Comparison of ENCODE assay signal across 8 mouse cellular contexts in genomic region chr6:95058017-95058416, GRCm38 (mm10). TPM values are rescaled to one million over a fixed set of nuclear protein-coding genes. Genes with fewer than 3 reads are reported as not detected.
DNase-seq lines count a peak whose midpoint lies in the region; ATAC-seq and TF ChIP-seq lines count a peak whose summit lies in the region.
"Had no signal": no experiment of that assay in that cellular context is flagged by ENCODE, and none has a peak within 500 bp of the region (broad histone marks: within the 10 kb centered on the region; RNA-seq: fewer than 3 reads in every experiment).

No protein-coding gene starts in this region.

- no peak overlapping the region for H3K4me2 ChIP-seq in kidney, postnatal 0 days (ENCODE audit: low read length)
- H3K4me2 ChIP-seq in CH12.LX (ENCODE audit: insufficient read depth, low read depth, poor library complexity, severe bottlenecking), result no peak overlapping the region
- H3K4me2 ChIP-seq in stomach, postnatal 0 days (replicated peaks; ENCODE audit: low read depth), result no peak overlapping the region
- H3K4me2 ChIP-seq: embryonic facial prominence, embryonic 15.5 days had no signal

- no peak for TF ChIP-seq EP300 in CH12.LX (IDR thresholded peaks at IDR 0.05; ENCODE audit: low read length)
- no peak for TF ChIP-seq EP300 in stomach, postnatal 0 days (optimal IDR thresholded peaks at IDR 0.05)

- H3K27me3 ChIP-seq in kidney, postnatal 0 days (ENCODE audit: insufficient read depth, low read length), result no peaks in the 10 kb centered on the region
- no peaks in the 10 kb centered on the region for H3K27me3 ChIP-seq in CH12.LX (replicated peaks)
- no peaks in the 10 kb centered on the region for H3K27me3 ChIP-seq in stomach, postnatal 0 days (ENCODE audit: control insufficient read depth, insufficient read depth, low read length)
- H3K27me3 ChIP-seq: embryonic facial prominence, embryonic 15.5 days had no signal

- TF ChIP-seq POLR2A in CH12.LX (IDR thresholded peaks at IDR 0.05; ENCODE audit: low read depth, low read length), result no peak

- no peaks in the 10 kb centered on the region for H3K36me3 ChIP-seq in kidney, postnatal 0 days (ENCODE audit: insufficient read depth, low read length)
- H3K36me3 ChIP-seq in CH12.LX (replicated peaks in 1 of 2; ENCODE audit: control insufficient read depth in 1 of 2, insufficient read depth in 1 of 2, low read length in 1 of 2), result no peaks in the 10 kb centered on the region
- no peaks in the 10 kb centered on the region for H3K36me3 ChIP-seq in stomach, postnatal 0 days (ENCODE audit: control insufficient read depth, insufficient read depth, low read length)
- H3K36me3 ChIP-seq: embryonic facial prominence, embryonic 15.5 days had no signal

- H3K79me2 ChIP-seq in CH12.LX (replicated peaks; ENCODE audit: control insufficient read depth, extremely low read depth, insufficient read depth, poor library complexity, severe bottlenecking), result no peaks in the 10 kb centered on the region

- H3K9me3 ChIP-seq in kidney, postnatal 0 days (replicated peaks; ENCODE audit: low read length), result no peaks in the 10 kb centered on the region
- H3K9me3 ChIP-seq in CH12.LX (replicated peaks; ENCODE audit: low read length), result no peaks in the 10 kb centered on the region
- no peaks in the 10 kb centered on the region for H3K9me3 ChIP-seq in stomach, postnatal 0 days (ENCODE audit: control insufficient read depth, low read length)
- H3K9me3 ChIP-seq: embryonic facial prominence, embryonic 15.5 days had no signal

- H3K9ac ChIP-seq in kidney, postnatal 0 days (ENCODE audit: low read depth, low read length), result no peak overlapping the region
- H3K9ac ChIP-seq in CH12.LX (ENCODE audit: insufficient read depth, low read depth), result no peak overlapping the region
- no peak overlapping the region for H3K9ac ChIP-seq in stomach, postnatal 0 days (ENCODE audit: low read length)
- H3K9ac ChIP-seq: embryonic facial prominence, embryonic 15.5 days had no signal

- TF ChIP-seq CTCF in kidney, postnatal 0 days (IDR thresholded peaks at IDR 0.05; ENCODE audit: low read depth), result peak; percentile 81
- TF ChIP-seq CTCF in CH12.LX (conservative IDR thresholded peaks at IDR 0.05 in 1 of 2, IDR thresholded peaks at IDR 0.05 in 1 of 2; ENCODE audit: low read depth in 2 of 2, low read length in 2 of 2), result peak; percentile 41 to 68; a peak in 3 of 4 replicates
- peak; percentile 86 for TF ChIP-seq CTCF in stomach, postnatal 0 days (IDR thresholded peaks at IDR 0.05; ENCODE audit: low read depth)

- no peak overlapping the region for H3K4me3 ChIP-seq in kidney, postnatal 0 days (replicated peaks; ENCODE audit: low read depth, low read length)
- no peak overlapping the region for H3K4me3 ChIP-seq in CH12.LX (replicated peaks in 1 of 3; ENCODE audit: low read depth in 2 of 3, low read length in 2 of 3, poor library complexity in 1 of 3)
- H3K4me3 ChIP-seq in stomach, postnatal 0 days (ENCODE audit: low read depth, low read length), result no peak overlapping the region
- H3K4me3 ChIP-seq: embryonic facial prominence, embryonic 15.5 days had no signal

- dilution Hi-C loops in CH12.LX (cut with MboI; ENCODE audit: extremely low pct_ligation_motif_present, extremely low pct_unique_long_range_greater_than_20kb, low sequenced_read_pairs), result no loop called here

- in situ Hi-C loops in CH12.LX (cut with MboI; ENCODE audit: low pct_ligation_motif_present, low pct_unique_long_range_greater_than_20kb, low sequenced_read_pairs), result no loop called here

- H3K4me1 ChIP-seq in kidney, postnatal 0 days (replicated peaks; ENCODE audit: insufficient read depth, low read length), result no peaks in the 10 kb centered on the region
- no peaks in the 10 kb centered on the region; a peak in 1 of 4 replicates for H3K4me1 ChIP-seq in CH12.LX (ENCODE audit: control insufficient read depth in 1 of 2, insufficient read depth in 2 of 2)
- H3K4me1 ChIP-seq in stomach, postnatal 0 days (replicated peaks; ENCODE audit: control insufficient read depth, insufficient read depth), result no peaks in the 10 kb centered on the region
- H3K4me1 ChIP-seq: embryonic facial prominence, embryonic 15.5 days had no signal

- peak; percentile 71 for TF ChIP-seq RAD21 in CH12.LX (IDR thresholded peaks at IDR 0.05; ENCODE audit: low read depth, low read length)

- no peak for ATAC-seq in kidney, postnatal 0 days (replicated peaks; ENCODE audit: low FRiP score, low read depth)
- ATAC-seq in stomach, postnatal 0 days (ENCODE audit: low FRiP score, low TSS enrichment), result no peak

- DNase-seq in kidney, postnatal 0 days (ENCODE audit: low spot score), result peak; percentile 78
- DNase-seq in kidney, adult 18-20 months, result no peak
- peak; percentile 50 for DNase-seq in CH12.LX (ENCODE audit: extremely low read depth)
- DNase-seq in R1 (ENCODE audit: low read depth, low spot score), result peak; percentile 49
- DNase-seq in induced T-regulatory cell, adult 2 months (ENCODE audit: low read depth), result peak; percentile 43
- DNase-seq in stomach, postnatal 0 days (ENCODE audit: low spot score), result no peak
- no peak for DNase-seq in gastrocnemius, postnatal 4 days (ENCODE audit: low spot score in 2 of 2)

- WGBS in kidney, postnatal 0 days, result 47% methylated on average over 4 of the region's 4 CpGs
- WGBS in stomach, postnatal 0 days, result 31% methylated on average over 4 of the region's 4 CpGs

- no peak overlapping the region for H3K27ac ChIP-seq in kidney, postnatal 0 days
- H3K27ac ChIP-seq in CH12.LX (ENCODE audit: insufficient read depth, low read depth), result no peak overlapping the region
- no peak overlapping the region for H3K27ac ChIP-seq in stomach, postnatal 0 days (replicated peaks)
- H3K27ac ChIP-seq: embryonic facial prominence, embryonic 15.5 days had no signal

TF ChIP-seq in CH12.LX, 34 proteins besides CTCF, POLR2A, EP300 and RAD21:
- TF ChIP-seq NELFE (IDR thresholded peaks at IDR 0.05; ENCODE audit: low read depth, low read length) (no peak), SMC3 (IDR thresholded peaks at IDR 0.05; ENCODE audit: low read depth, low read length) (peak; percentile 37), UBTF (IDR thresholded peaks at IDR 0.05; ENCODE audit: low read depth, low read length) (no peak)

RNA-seq across cellular contexts. Expression of gene Kbtbd8, which starts 59.0 kb away (rescaled TPM):
- 1.4 and 1.6 TPM in 2 replicates for polyA plus RNA-seq in kidney, postnatal 0 days (2015; fragmentation: Nextera tagmentation; extraction: Ambion mirVana)
- total RNA-seq in CH12.LX (2012; rRNA removed) (1.9 and 3.5 TPM in 2 replicates), CH12.LX (2014; rRNA removed) (12.3 and 12.6 TPM in 2 replicates)
- polyA plus RNA-seq in CH12.LX (2012; ENCODE audit: insufficient read length, low read depth), result 4.2 and 5.0 TPM in 2 replicates
- 1.7 and 1.8 TPM in 2 replicates for polyA plus RNA-seq in stomach, postnatal 0 days (2015; fragmentation: Nextera tagmentation; extraction: Ambion mirVana)
- total RNA-seq in gastrocnemius, postnatal 4 days (2021), result 1 to 10 TPM; 1.5 to 1.7 TPM

Comparison
In these comparisons a context has a peak if more than half of its experiments do, and no peak if none do; other contexts are left out.
1. DNase-seq: peak in kidney, postnatal 0 days (single experiment), CH12.LX (single experiment), R1 (single experiment) and induced T-regulatory cell, adult 2 months (single experiment); none in kidney, adult 18-20 months (single experiment), stomach, postnatal 0 days (single experiment) and gastrocnemius, postnatal 4 days (0 of 2).
2. Peak in every context shown above with its lines, with median percentiles within 50 percentile points of each other: CTCF ChIP-seq.